Mouse (Mus musculus) stomach, embryonic 14.5 days (tissue): ENCODE results near the gene Ptprt. TPM values are rescaled to one million over a fixed set of nuclear protein-coding genes. Genes with fewer than 3 reads are reported as not detected.

Source experiments
- ATAC-seq: fragments of 200-750 bp; cut with Nextera tagmentation; 2 replicates; pipeline ENCODE4 v1.8.0; 2017; ENCODE audit warnings: low read depth, moderate TSS enrichment; ENCODE audit not compliant: insufficient number of reproducible peaks, insufficient read depth, low FRiP score
- H3K27ac ChIP-seq: fragments of 300-500 bp; sonication (generic); 2 replicates; pipeline ENCODE4 v1.5.1; 2014; ENCODE audit warnings: mild to moderate bottlenecking, low read length, moderate library complexity, mixed read lengths
- H3K27me3 ChIP-seq: fragments of 300-500 bp; sonication (generic); 2 replicates; pipeline ENCODE4 v1.6.1; 2014; ENCODE audit warnings: low read length, control low read depth, mixed read lengths; ENCODE audit not compliant: control insufficient read depth, insufficient read depth
- H3K36me3 ChIP-seq: fragments of 300-500 bp; sonication (generic); 2 replicates; pipeline ENCODE4 v1.6.1; 2014; ENCODE audit warnings: mild to moderate bottlenecking, control low read depth, low read length, moderate library complexity, mixed read lengths; ENCODE audit not compliant: control insufficient read depth, insufficient read depth
- H3K4me1 ChIP-seq: fragments of 300-500 bp; sonication (generic); 2 replicates; pipeline ENCODE4 v1.6.1; 2014; ENCODE audit warnings: low read length, control low read depth, mixed read lengths; ENCODE audit not compliant: control insufficient read depth, insufficient read depth
- H3K4me2 ChIP-seq: fragments of 300-500 bp; sonication (generic); replicated peaks from 2 replicates; pipeline ENCODE4 v1.6.1; 2014; ENCODE audit warnings: low read depth, low read length, control low read depth
- H3K4me3 ChIP-seq: fragments of 300-500 bp; sonication (generic); 2 replicates; pipeline ENCODE4 v1.5.1; 2014; ENCODE audit warnings: low read depth, low read length, control low read depth
- H3K9ac ChIP-seq: fragments of 300-500 bp; sonication (generic); replicated peaks from 2 replicates; pipeline ENCODE4 v1.6.1; 2014; ENCODE audit warnings: low read depth, mild to moderate bottlenecking, control low read depth, low read length, moderate library complexity, mixed read lengths
- H3K9me3 ChIP-seq: fragments of 300-500 bp; sonication (generic); 2 replicates; pipeline ENCODE4 v1.6.1; 2016; ENCODE audit warnings: low read depth, low read length, control low read depth; ENCODE audit not compliant: control insufficient read depth
- WGBS: fragments of 180-500 bp; shearing (Covaris S2); extraction: QIAGEN DNeasy Blood & Tissue Kit; methylation state at CpG from one replicate; pipeline ENCODE4 v1.1.7; 2014; 5-methylcytosine and 5-hydroxymethylcytosine counted together
- polyA plus RNA-seq: library from polyadenylated mRNA; unstranded; fragments of >200 nt; fragmentation: Nextera tagmentation; extraction: Ambion mirVana; gene quantifications from 2 replicates; pipeline ENCODE4 v1.2.1, GENCODE M21; 2014

Ptprt gene
- polyA plus RNA-seq, 1 experiment from 2014 or later, result 1.2 TPM

GRCm38 (mm10) chr2:161656632-161657031 lies 1004.3 kb downstream of the Ptprt start:
- no peak overlapping the region for H3K27ac ChIP-seq
- H3K36me3 ChIP-seq, result no peaks in the 10 kb centered on the region
- no peak overlapping the region for H3K4me3 ChIP-seq
- no peaks in the 10 kb centered on the region for H3K4me1 ChIP-seq
- H3K9ac ChIP-seq, result no peak overlapping the region
- H3K9me3 ChIP-seq, result no peaks in the 10 kb centered on the region
- WGBS, result 90% methylated on average over 3 of the region's 3 CpGs
- H3K27me3 ChIP-seq, result no peaks in the 10 kb centered on the region
- no peak overlapping the region for H3K4me2 ChIP-seq
- ATAC-seq, result no peak

DNA sequence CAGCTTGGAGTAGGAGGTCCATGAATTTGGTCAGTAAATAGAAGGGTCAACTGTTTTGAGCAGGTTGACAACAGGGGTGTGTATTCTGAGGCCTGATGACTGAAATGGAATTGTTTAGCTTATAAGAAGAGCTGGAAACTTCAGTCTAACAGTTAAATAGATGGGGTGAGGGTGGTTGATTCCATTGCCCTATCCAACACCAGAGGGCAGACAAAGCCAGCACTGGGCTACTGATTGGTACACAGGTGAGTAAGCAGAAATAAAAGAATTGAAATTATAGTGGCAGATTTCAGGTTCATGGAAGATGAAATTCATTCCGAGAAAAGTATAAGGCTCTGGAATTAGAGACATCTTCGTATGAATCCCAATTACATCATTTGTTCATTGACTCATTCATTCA lies 1020.1 kb downstream of the Ptprt start:
- Histone ChIP-seq H3K4me2 (no peak overlapping the region), H3K4me3 (no peak overlapping the region), H3K9ac (no peak overlapping the region), H3K36me3 (no peaks in the 10 kb centered on the region), H3K9me3 (no peaks in the 10 kb centered on the region), H3K27ac (no peak overlapping the region), H3K4me1 (no peaks in the 10 kb centered on the region), H3K27me3 (no peaks in the 10 kb centered on the region)
- ATAC-seq, result no peak
- 82% methylated on average over 2 of the region's 2 CpGs for WGBS

GRCm38 (mm10) chr2:161634084-161634483 lies 1026.9 kb downstream of the Ptprt start:
- ATAC-seq, result no peak
- no peaks in the 10 kb centered on the region for H3K9me3 ChIP-seq
- no peaks in the 10 kb centered on the region for H3K36me3 ChIP-seq
- 87% methylated on average over 2 of the region's 2 CpGs for WGBS
- no peak overlapping the region for H3K4me2 ChIP-seq
- no peak overlapping the region for H3K4me3 ChIP-seq
- H3K9ac ChIP-seq, result no peak overlapping the region
- no peaks in the 10 kb centered on the region for H3K4me1 ChIP-seq
- no peaks in the 10 kb centered on the region for H3K27me3 ChIP-seq
- H3K27ac ChIP-seq, result no peak overlapping the region

DNA sequence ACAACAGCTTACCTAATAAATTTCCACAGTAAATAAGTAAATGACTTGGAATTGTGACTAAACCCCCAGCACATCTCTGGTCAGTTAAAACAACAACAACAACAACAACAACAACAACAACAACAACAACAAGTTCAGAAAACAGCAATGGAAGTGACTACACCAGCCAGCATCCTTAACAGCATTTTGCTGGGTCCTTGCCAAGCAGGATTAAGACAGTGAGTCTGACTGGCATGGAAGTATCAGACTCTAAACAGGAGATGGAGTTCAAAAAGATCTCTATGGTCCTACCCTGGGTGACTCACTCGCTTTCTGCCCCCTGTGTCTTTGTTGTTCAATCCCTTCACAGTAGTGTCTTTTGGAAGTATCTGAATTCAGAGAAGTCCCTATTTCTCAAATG lies 1035.1 kb downstream of the Ptprt start:
- 89% methylated on average over 1 of the region's 1 CpGs for WGBS
- Histone ChIP-seq H3K4me3 (no peak overlapping the region), H3K36me3 (no peaks in the 10 kb centered on the region), H3K9ac (no peak overlapping the region), H3K4me2 (no peak overlapping the region), H3K4me1 (no peaks in the 10 kb centered on the region), H3K27ac (no peak overlapping the region), H3K9me3 (no peaks in the 10 kb centered on the region), H3K27me3 (no peaks in the 10 kb centered on the region)
- ATAC-seq, result no peak

- no peak overlapping the region for H3K27ac ChIP-seq
- H3K4me3 ChIP-seq, result no peak overlapping the region
- no peaks in the 10 kb centered on the region for H3K4me1 ChIP-seq
- H3K9ac ChIP-seq, result no peak overlapping the region
- H3K36me3 ChIP-seq, result no peaks in the 10 kb centered on the region
- no peak for ATAC-seq
- no peak overlapping the region for H3K4me2 ChIP-seq
- no peaks in the 10 kb centered on the region for H3K9me3 ChIP-seq
- WGBS, result 65% methylated on average over 4 of the region's 4 CpGs
- no peaks in the 10 kb centered on the region for H3K27me3 ChIP-seq
Observed at GRCm38 (mm10) chr2:161608401-161608800, 1052.5 kb downstream of the Ptprt start.

DNA sequence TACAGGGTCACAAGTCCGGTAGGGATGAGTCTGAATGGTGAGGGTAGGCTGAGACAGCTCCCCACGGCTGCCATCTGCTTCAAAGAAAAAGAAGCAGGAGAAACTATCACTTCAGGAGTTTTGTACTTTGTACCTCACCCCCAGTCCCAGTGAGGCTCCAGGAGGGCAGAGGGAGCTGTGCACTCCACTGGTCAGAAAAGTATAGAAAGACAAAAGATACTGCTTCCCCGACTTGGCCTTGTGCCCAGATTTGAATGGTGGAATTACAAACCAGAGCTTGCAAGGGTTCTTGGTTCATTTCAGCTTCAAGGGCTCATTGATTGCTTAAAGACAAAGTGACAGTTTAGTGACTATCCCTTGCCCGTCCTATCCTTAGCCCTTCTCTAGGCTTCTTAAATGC lies 1053.6 kb downstream of the Ptprt start:
- ATAC-seq, result no peak
- Histone ChIP-seq H3K36me3 (no peaks in the 10 kb centered on the region), H3K4me1 (no peaks in the 10 kb centered on the region), H3K4me2 (no peak overlapping the region), H3K4me3 (no peak overlapping the region), H3K27ac (no peak overlapping the region), H3K9me3 (no peaks in the 10 kb centered on the region), H3K9ac (no peak overlapping the region), H3K27me3 (no peaks in the 10 kb centered on the region)
- WGBS, result 70% methylated on average over 4 of the region's 4 CpGs

GRCm38 (mm10) chr2:161600206-161600808 lies 1060.6 kb downstream of the Ptprt start:
- Histone ChIP-seq H3K9ac (no peak overlapping the region), H3K9me3 (no peaks in the 10 kb centered on the region), H3K27me3 (no peaks in the 10 kb centered on the region), H3K4me1 (no peaks in the 10 kb centered on the region), H3K27ac (no peak overlapping the region), H3K4me2 (no peak overlapping the region), H3K4me3 (no peak overlapping the region), H3K36me3 (no peaks in the 10 kb centered on the region)
- ATAC-seq, result no peak
- 47% methylated on average over 6 of the region's 6 CpGs for WGBS

- H3K27me3 ChIP-seq, result no peaks in the 10 kb centered on the region
- no peaks in the 10 kb centered on the region for H3K9me3 ChIP-seq
- no peak; the same call in 1 of the 2 replicates for ATAC-seq
- 77% methylated on average over 7 of the region's 7 CpGs for WGBS
- H3K27ac ChIP-seq, result no peak overlapping the region
- no peak overlapping the region for H3K4me2 ChIP-seq
- H3K4me3 ChIP-seq, result no peak overlapping the region
- H3K36me3 ChIP-seq, result no peaks in the 10 kb centered on the region
- no peaks in the 10 kb centered on the region for H3K4me1 ChIP-seq
- no peak overlapping the region for H3K9ac ChIP-seq
Observed at GRCm38 (mm10) chr2:161593391-161594152, 1067.4 kb downstream of the Ptprt start.

DNA sequence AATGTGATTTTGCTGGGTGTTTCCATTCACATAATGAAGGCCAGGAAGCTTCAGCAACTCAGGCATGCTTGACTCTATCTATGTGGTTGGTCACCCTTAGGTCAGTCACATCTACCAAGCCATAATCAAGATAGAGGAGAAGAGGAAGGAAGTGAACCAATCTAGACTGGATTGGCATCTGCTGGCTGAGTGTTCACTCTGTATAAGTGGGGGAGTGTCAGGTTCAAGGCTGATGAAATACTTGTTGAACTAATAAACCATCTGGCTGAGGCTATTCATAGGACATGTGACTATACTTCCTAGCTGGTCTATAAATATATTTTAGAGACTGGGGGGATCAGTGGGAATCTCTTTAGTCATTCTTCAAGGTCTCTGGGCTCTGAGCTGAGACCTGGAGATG lies 1086.5 kb downstream of the Ptprt start:
- Histone ChIP-seq H3K4me2 (no peak overlapping the region), H3K4me3 (no peak overlapping the region), H3K9me3 (no peaks in the 10 kb centered on the region), H3K36me3 (no peaks in the 10 kb centered on the region), H3K4me1 (no peaks in the 10 kb centered on the region), H3K9ac (no peak overlapping the region), H3K27ac (no peak overlapping the region), H3K27me3 (no peaks in the 10 kb centered on the region)
- ATAC-seq, result no peak
